Mouse (Mus musculus) duodenum, adult 2 months (tissue): ENCODE measurements around the gene Hist1h4k. TPM values are rescaled to one million over a fixed set of nuclear protein-coding genes. Genes with fewer than 3 reads are reported as not detected.

Experiments
- polyA plus RNA-seq: library from polyadenylated mRNA; depleted of rRNA; stranded (reverse); fragments of >200 nt; gene quantifications from 2 replicates; pipeline ENCODE4 v1.2.3, GENCODE M21; 2012; ENCODE audit warnings: low replicate concordance; rRNA removed

The Hist1h4k gene
- 26.4 and 32.3 TPM in 2 replicates for polyA plus RNA-seq

GRCm38 (mm10) chr13:21750159-21751017 is at the start of gene Hist1h4k:
Gene Hist1h4k, minus strand, starts transcription at chr13:21750505.

GRCm38 (mm10) chr13:21786899-21787629 is 36.8 kb upstream of the Hist1h4k start, which contains the start of the genes Hist1h2an and Hist1h2bp:
Gene Hist1h2an, minus strand, starts transcription at chr13:21787218.
Gene Hist1h2bp, plus strand, starts transcription at chr13:21787461.

GRCm38 (mm10) chr13:21783255-21783617 is 32.9 kb upstream of the Hist1h4k start, which contains the start of gene Hist1h3i:
Gene Hist1h3i, minus strand, starts transcription at chr13:21783370.

GRCm38 (mm10) chr13:21779767-21780731 is 29.7 kb upstream of the Hist1h4k start, which contains the start of gene Hist1h1b:
Gene Hist1h1b, minus strand, starts transcription at chr13:21780625.

GRCm38 (mm10) chr13:21753524-21754285 is 3.4 kb upstream of the Hist1h4k start, which contains the start of the genes Hist1h2ak and Hist1h2bn:
Gene Hist1h2ak, minus strand, starts transcription at chr13:21753827.
Gene Hist1h2bn, plus strand, starts transcription at chr13:21754123.

GRCm38 (mm10) chr13:21734906-21735767 is 15.2 kb downstream of the Hist1h4k start, which contains the start of gene Hist1h4j:
Gene Hist1h4j, plus strand, starts transcription at chr13:21735064.

GRCm38 (mm10) chr13:21721757-21722372 is 28.4 kb downstream of the Hist1h4k start, which contains the start of gene Hist1h2bm:
Gene Hist1h2bm, plus strand, starts transcription at chr13:21722044.

GRCm38 (mm10) chr13:21717397-21718357 is 32.6 kb downstream of the Hist1h4k start, which contains the start of gene Hist1h3h:
Gene Hist1h3h, plus strand, starts transcription at chr13:21717659.

GRCm38 (mm10) chr13:21715864-21716539 is 34.3 kb downstream of the Hist1h4k start, which contains the start of the genes Hist1h2bl and Hist1h2ai:
Gene Hist1h2bl, minus strand, starts transcription at chr13:21716143.
Gene Hist1h2ai, plus strand, starts transcription at chr13:21716422.

Other genes starting within 250 kb of the Hist1h4k start
- 34.6 and 52.3 TPM in 2 replicates for gene Gm11273, start 249.1 kb downstream of the Hist1h4k start, polyA plus RNA-seq
- gene Zkscan8, start 219.4 kb downstream of the Hist1h4k start, polyA plus RNA-seq: 0.26 and 0.42 TPM in 2 replicates
- not detected in 2 replicates for gene Olfr1366, start 207.7 kb downstream of the Hist1h4k start, polyA plus RNA-seq
- gene Olfr1535, start 190.6 kb downstream of the Hist1h4k start, polyA plus RNA-seq: not detected in 2 replicates
- not detected in 2 replicates for gene Olfr1364, start 168.7 kb downstream of the Hist1h4k start, polyA plus RNA-seq
- gene Olfr1362, start 136.5 kb downstream of the Hist1h4k start, polyA plus RNA-seq: not detected in 2 replicates
- gene Olfr11, start 108.0 kb downstream of the Hist1h4k start, polyA plus RNA-seq: not detected in 2 replicates
- gene Olfr1361, start 87.1 kb downstream of the Hist1h4k start, polyA plus RNA-seq: not detected in 2 replicates
- not detected in 2 replicates for gene Olfr1360, start 73.1 kb downstream of the Hist1h4k start, polyA plus RNA-seq
- not detected in 2 replicates for gene Olfr1359, start 52.4 kb downstream of the Hist1h4k start, polyA plus RNA-seq
- 7.5 and 8.8 TPM in 2 replicates for gene Hist1h2bl, start 34.4 kb downstream of the Hist1h4k start, polyA plus RNA-seq
- gene Hist1h2ai, start 34.1 kb downstream of the Hist1h4k start, polyA plus RNA-seq: 13.1 and 96.4 TPM in 2 replicates
- 70.2 and 104 TPM in 2 replicates for gene Hist1h3h, start 32.8 kb downstream of the Hist1h4k start, polyA plus RNA-seq
- gene Hist1h2bm, start 28.5 kb downstream of the Hist1h4k start, polyA plus RNA-seq: 3.8 and 7.0 TPM in 2 replicates
- 3.1 and 3.3 TPM in 2 replicates for gene Hist1h4j, start 15.4 kb downstream of the Hist1h4k start, polyA plus RNA-seq
- gene Hist1h2ak, start 3.3 kb upstream of the Hist1h4k start, polyA plus RNA-seq: 28.1 and 60.3 TPM in 2 replicates
- gene Hist1h2bn, start 3.6 kb upstream of the Hist1h4k start, polyA plus RNA-seq: 10.3 and 18.9 TPM in 2 replicates
- 1.6 and 2.1 TPM in 2 replicates for gene Hist1h1b, start 30.1 kb upstream of the Hist1h4k start, polyA plus RNA-seq
- gene Hist1h3i, start 32.9 kb upstream of the Hist1h4k start, polyA plus RNA-seq: 76.2 and 99.7 TPM in 2 replicates
- gene Hist1h2an, start 36.7 kb upstream of the Hist1h4k start, polyA plus RNA-seq: 8.4 and 153 TPM in 2 replicates
- 2.6 and 4.6 TPM in 2 replicates for gene Hist1h2bp, start 37.0 kb upstream of the Hist1h4k start, polyA plus RNA-seq
- gene Hist1h2bq, start 59.7 kb upstream of the Hist1h4k start, polyA plus RNA-seq: 23.5 and 27.4 TPM in 2 replicates
- not detected in 2 replicates for gene Hist1h2ao, start 60.0 kb upstream of the Hist1h4k start, polyA plus RNA-seq
- 1.3 and 6.9 TPM in 2 replicates for gene Hist1h4m, start 61.2 kb upstream of the Hist1h4k start, polyA plus RNA-seq
- gene Hist1h4n, start 81.7 kb upstream of the Hist1h4k start, polyA plus RNA-seq: 20.7 and 25.5 TPM in 2 replicates
- gene Hist1h2ap, start 83.0 kb upstream of the Hist1h4k start, polyA plus RNA-seq: 223 and 1,937 TPM in 2 replicates
- gene Hist1h2br, start 83.2 kb upstream of the Hist1h4k start, polyA plus RNA-seq: 22.5 and 29.8 TPM in 2 replicates
- 0.14 and 0.51 TPM in 2 replicates for gene Zfp184, start 194.6 kb upstream of the Hist1h4k start, polyA plus RNA-seq
- gene Pom121l2, start 230.7 kb upstream of the Hist1h4k start, polyA plus RNA-seq: not detected in 2 replicates